Mouse (Mus musculus) embryo, embryonic 9.5 days (tissue): Measurements from ENCODE around the gene Sbno1.

ENCODE experiments used
- DNase-seq: peaks from one replicate; pipeline ENCODE4 v3.0.0-alpha.2; 2017; ENCODE audit errors: extremely low spot score

Gene Sbno1

GRCm38 (mm10) chr5:124444208-124444607 lies 18.4 kb upstream of the Sbno1 start:
- DNase-seq, result no peak

- DNase-seq, result no peak
Observed at GRCm38 (mm10) chr5:124442628-124443027, 16.8 kb upstream of the Sbno1 start.

- no peak for DNase-seq
Observed at GRCm38 (mm10) chr5:124440094-124440701, 14.4 kb upstream of the Sbno1 start.

- peak; percentile 97 for DNase-seq
Observed at GRCm38 (mm10) chr5:124439447-124440093, 13.8 kb upstream of the Sbno1 start, which contains the start of gene Kmt5a. Gene Kmt5a, plus strand, starts transcription at chr5:124439930.

- no peak for DNase-seq
Observed at GRCm38 (mm10) chr5:124438746-124439145, 12.9 kb upstream of the Sbno1 start.

GRCm38 (mm10) chr5:124438229-124438628 lies 12.4 kb upstream of the Sbno1 start:
- DNase-seq, result no peak

- DNase-seq, result no peak
Observed at GRCm38 (mm10) chr5:124433048-124433447, 7.2 kb upstream of the Sbno1 start.

GRCm38 (mm10) chr5:124432398-124433012 lies 6.7 kb upstream of the Sbno1 start:
- peak; percentile 43 for DNase-seq

- DNase-seq, result peak; percentile 6
Observed at GRCm38 (mm10) chr5:124426475-124427071, 772 bp upstream of the Sbno1 start.

- DNase-seq, result no peak
Observed at GRCm38 (mm10) chr5:124424723-124425411, 934 bp downstream of the Sbno1 start.

GRCm38 (mm10) chr5:124424200-124424722 lies 1.5 kb downstream of the Sbno1 start:
- DNase-seq, result peak; percentile 43

- no peak for DNase-seq
Observed at GRCm38 (mm10) chr5:124421786-124422185, 4.0 kb downstream of the Sbno1 start.

- no peak for DNase-seq
Observed at GRCm38 (mm10) chr5:124418903-124419302, 6.9 kb downstream of the Sbno1 start.

- no peak for DNase-seq
Observed at GRCm38 (mm10) chr5:124412163-124412562, 13.6 kb downstream of the Sbno1 start.

GRCm38 (mm10) chr5:124410808-124411207 lies 15.0 kb downstream of the Sbno1 start:
- no peak for DNase-seq

GRCm38 (mm10) chr5:124393726-124394125 lies 32.1 kb downstream of the Sbno1 start:
- DNase-seq, result no peak

- DNase-seq, result no peak
Observed at GRCm38 (mm10) chr5:124392412-124392811, 33.4 kb downstream of the Sbno1 start.

GRCm38 (mm10) chr5:124387932-124388331 lies 37.9 kb downstream of the Sbno1 start:
- no peak for DNase-seq

GRCm38 (mm10) chr5:124380121-124380520 lies 45.7 kb downstream of the Sbno1 start:
- no peak for DNase-seq

GRCm38 (mm10) chr5:124377149-124377548 lies 48.7 kb downstream of the Sbno1 start:
- DNase-seq, result no peak

- no peak for DNase-seq
Observed at GRCm38 (mm10) chr5:124376401-124376800, 49.4 kb downstream of the Sbno1 start.

- DNase-seq, result no peak
Observed at GRCm38 (mm10) chr5:124374298-124374697, 51.5 kb downstream of the Sbno1 start.
